Mouse (Mus musculus) liver, embryonic 14.5 days (tissue): ENCODE measurements at regions not wholly inside any gene's neighbourhood (a gene's known extent, or its start where the extent isn't known, plus 50 kb on each side); places are given as distances from the start of the nearest gene placed in this dataset.

Experiments
- CTCF ChIP-seq: IDR thresholded peaks from 2 replicates; pipeline ENCODE4 v1.5.1; 2016; ENCODE audit warnings: antibody characterized with exemption, low read depth, control low read depth
- EP300 ChIP-seq: IDR thresholded peaks from 2 replicates; pipeline ENCODE4 v1.6.1; 2016; ENCODE audit warnings: antibody characterized with exemption, low read depth

DNA sequence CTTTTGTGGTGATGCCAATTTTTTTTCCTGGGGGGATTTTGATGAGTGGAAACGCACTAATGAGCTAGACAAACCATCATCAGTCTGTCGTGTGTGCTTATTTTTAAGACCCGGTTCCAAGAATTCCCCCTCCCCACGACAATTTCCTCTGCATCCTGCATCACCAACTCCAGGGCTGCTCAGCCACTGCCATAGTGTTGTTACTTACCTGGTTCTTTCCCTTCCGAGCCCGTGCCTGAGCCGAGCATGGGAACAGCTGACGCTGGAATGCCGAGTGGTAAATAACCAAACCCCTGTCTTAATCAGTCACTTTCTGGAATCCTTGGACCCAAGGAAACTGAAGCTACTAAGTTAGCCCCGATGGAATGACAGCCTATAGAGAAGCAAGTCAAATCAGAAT lies 79.3 kb downstream of the Tmx1 start:
- TF ChIP-seq EP300 (no peak), CTCF (no peak)
